ENCODE assay signal across 15 mouse cellular contexts in genomic region chr9:107718781-107719540, GRCm38 (mm10). TPM values are rescaled to one million over a fixed set of nuclear protein-coding genes. Genes with fewer than 3 reads are reported as not detected.
DNase-seq lines count a peak whose midpoint lies in the region; ATAC-seq lines count a peak whose summit lies in the region.
"Had no signal": no experiment of that assay in that cellular context is flagged by ENCODE, and none has a peak within 500 bp of the region (broad histone marks: within the 10 kb centered on the region; RNA-seq: fewer than 3 reads in every experiment).

No protein-coding gene starts in this region.

- no peaks in the 10 kb centered on the region for H3K36me3 ChIP-seq in midbrain, embryonic 10.5 days
- H3K36me3 ChIP-seq in midbrain, embryonic 11.5 days (ENCODE audit: control insufficient read depth, insufficient read depth, low read length) = no peaks in the 10 kb centered on the region
- no peaks in the 10 kb centered on the region for H3K36me3 ChIP-seq in limb, embryonic 10.5 days
- no peaks in the 10 kb centered on the region for H3K36me3 ChIP-seq in kidney, embryonic 15.5 days
- H3K36me3 ChIP-seq: heart, embryonic 15.5 days; hindbrain, embryonic 10.5 days; midbrain, embryonic 12.5 days had no signal

- 88% methylated on average over 10 of the region's 10 CpGs for WGBS in midbrain, embryonic 10.5 days
- 86% methylated on average over 10 of the region's 10 CpGs for WGBS in midbrain, embryonic 11.5 days
- 84% methylated on average over 10 of the region's 10 CpGs for WGBS in limb, embryonic 10.5 days
- 80% methylated on average over 10 of the region's 10 CpGs for WGBS in kidney, embryonic 15.5 days

- H3K27ac ChIP-seq in midbrain, embryonic 10.5 days (replicated peaks) = 0 out of 2 replicates have a peak overlapping the region, but pooled peaks have one; percentile 3
- no peak overlapping the region for H3K27ac ChIP-seq in midbrain, embryonic 11.5 days (ENCODE audit: low read depth, low read length)
- H3K27ac ChIP-seq in limb, embryonic 10.5 days = peak overlapping the region; percentile 64; the same call in 1 of the 2 replicates
- H3K27ac ChIP-seq in kidney, embryonic 15.5 days = no peak overlapping the region; the same call in 1 of the 2 replicates
- H3K27ac ChIP-seq: heart, embryonic 15.5 days; hindbrain, embryonic 10.5 days; midbrain, embryonic 12.5 days had no signal

- DNase-seq in midbrain, embryonic 10.5 days (ENCODE audit: low spot score) = no peak
- DNase-seq in midbrain, embryonic 11.5 days (ENCODE audit: low spot score, missing footprints) = no peak
- DNase-seq in limb, embryonic 10.5 days (ENCODE audit: low spot score) = no peak
- peak; percentile 61 for DNase-seq in lung, postnatal 25 days (ENCODE audit: low spot score)
- DNase-seq in urinary bladder, adult 2 months (ENCODE audit: low spot score) = no peak
- no peak for DNase-seq in cerebellum, adult 11 months
- DNase-seq: heart, adult 11 months; kidney, adult 9 months had no signal

- ATAC-seq in midbrain, embryonic 11.5 days (ENCODE audit: low FRiP score) = no peak
- ATAC-seq in kidney, embryonic 15.5 days (replicated peaks; ENCODE audit: low FRiP score) = no peak
- ATAC-seq: forebrain, embryonic 16.5 days; Patski had no signal

- no peaks in the 10 kb centered on the region for H3K9me3 ChIP-seq in midbrain, embryonic 10.5 days (replicated peaks)
- no peaks in the 10 kb centered on the region for H3K9me3 ChIP-seq in midbrain, embryonic 11.5 days (ENCODE audit: control insufficient read depth, low read length)
- no peaks in the 10 kb centered on the region for H3K9me3 ChIP-seq in limb, embryonic 10.5 days (replicated peaks)
- no peaks in the 10 kb centered on the region for H3K9me3 ChIP-seq in kidney, embryonic 15.5 days (replicated peaks)
- H3K9me3 ChIP-seq: heart, embryonic 15.5 days; hindbrain, embryonic 10.5 days; midbrain, embryonic 12.5 days had no signal

- H3K27me3 ChIP-seq in midbrain, embryonic 10.5 days (ENCODE audit: low read depth, poor library complexity, severe bottlenecking) = peaks cover 45% of the 10 kb centered on the region
- no peaks in the 10 kb centered on the region for H3K27me3 ChIP-seq in midbrain, embryonic 11.5 days (ENCODE audit: control insufficient read depth, insufficient read depth, low read length)
- H3K27me3 ChIP-seq in limb, embryonic 10.5 days (ENCODE audit: low read depth, poor library complexity, severe bottlenecking) = no peaks in the 10 kb centered on the region
- no peaks in the 10 kb centered on the region for H3K27me3 ChIP-seq in kidney, embryonic 15.5 days
- H3K27me3 ChIP-seq: Patski had no signal

- no peak overlapping the region for H3K4me2 ChIP-seq in midbrain, embryonic 11.5 days
- H3K4me2 ChIP-seq in kidney, embryonic 15.5 days = no peak overlapping the region
- H3K4me2 ChIP-seq: heart, embryonic 15.5 days; liver, embryonic 11.5 days; midbrain, embryonic 12.5 days had no signal

- peaks cover 56% of the 10 kb centered on the region for H3K4me1 ChIP-seq in midbrain, embryonic 10.5 days
- peaks cover 25% of the 10 kb centered on the region for H3K4me1 ChIP-seq in midbrain, embryonic 11.5 days (ENCODE audit: control insufficient read depth, insufficient read depth, low read length)
- peaks cover 80% of the 10 kb centered on the region for H3K4me1 ChIP-seq in limb, embryonic 10.5 days
- H3K4me1 ChIP-seq in kidney, embryonic 15.5 days = peaks cover 71% of the 10 kb centered on the region

- no peak overlapping the region for H3K4me3 ChIP-seq in midbrain, embryonic 10.5 days
- no peak overlapping the region for H3K4me3 ChIP-seq in midbrain, embryonic 11.5 days (ENCODE audit: low read depth, low read length)
- H3K4me3 ChIP-seq in limb, embryonic 10.5 days = no peak overlapping the region
- H3K4me3 ChIP-seq in kidney, embryonic 15.5 days (replicated peaks) = no peak overlapping the region
- H3K4me3 ChIP-seq: heart, embryonic 15.5 days; hindbrain, embryonic 10.5 days; midbrain, embryonic 12.5 days had no signal

- no peak overlapping the region for H3K9ac ChIP-seq in midbrain, embryonic 11.5 days (ENCODE audit: low read length)
- no peak overlapping the region for H3K9ac ChIP-seq in kidney, embryonic 15.5 days
- H3K9ac ChIP-seq: heart, embryonic 15.5 days; midbrain, embryonic 12.5 days had no signal

RNA-seq across cellular contexts. Expression of gene Sema3f, which starts 8.7 kb away (rescaled TPM):
- polyA plus RNA-seq in midbrain, embryonic 10.5 days (2016; fragmentation: Nextera tagmentation; extraction: Ambion mirVana) = 14.9 and 17.2 TPM in 2 replicates
- 9.6 and 11.9 TPM in 2 replicates for polyA plus RNA-seq in midbrain, embryonic 11.5 days (2014; fragmentation: Nextera tagmentation; extraction: Ambion mirVana)
- 31.7 and 33.6 TPM in 2 replicates for polyA plus RNA-seq in limb, embryonic 10.5 days (2016; fragmentation: Nextera tagmentation; extraction: Ambion mirVana)
- polyA plus RNA-seq in kidney, embryonic 15.5 days (2015; fragmentation: Nextera tagmentation; extraction: Ambion mirVana) = 21.3 and 23.9 TPM in 2 replicates
- polyA plus RNA-seq in urinary bladder, adult 2 months (2012; rRNA removed) = 110 and 111 TPM in 2 replicates

RNA-seq across cellular contexts. Expression of gene Gnat1, which starts 39.4 kb away (rescaled TPM):
- 3.2 and 3.6 TPM in 2 replicates for polyA plus RNA-seq in midbrain, embryonic 10.5 days (2016; fragmentation: Nextera tagmentation; extraction: Ambion mirVana)
- 1.1 and 1.4 TPM in 2 replicates for polyA plus RNA-seq in midbrain, embryonic 11.5 days (2014; fragmentation: Nextera tagmentation; extraction: Ambion mirVana)
- polyA plus RNA-seq in limb, embryonic 10.5 days (2016; fragmentation: Nextera tagmentation; extraction: Ambion mirVana) = 2.6 and 3.3 TPM in 2 replicates
- polyA plus RNA-seq in kidney, embryonic 15.5 days (2015; fragmentation: Nextera tagmentation; extraction: Ambion mirVana) = 3.9 and 4.6 TPM in 2 replicates
- polyA plus RNA-seq in urinary bladder, adult 2 months (2012; rRNA removed) = 0.06 TPM in 1 of 2 replicates, not detected in the other

RNA-seq across cellular contexts. Expression of gene Slc38a3, which starts 49.6 kb away (rescaled TPM):
- 9.3 and 11.6 TPM in 2 replicates for polyA plus RNA-seq in midbrain, embryonic 10.5 days (2016; fragmentation: Nextera tagmentation; extraction: Ambion mirVana)
- 11.2 and 11.7 TPM in 2 replicates for polyA plus RNA-seq in midbrain, embryonic 11.5 days (2014; fragmentation: Nextera tagmentation; extraction: Ambion mirVana)
- polyA plus RNA-seq in limb, embryonic 10.5 days (2016; fragmentation: Nextera tagmentation; extraction: Ambion mirVana) = 3.9 and 4.3 TPM in 2 replicates
- 7.1 and 8.1 TPM in 2 replicates for polyA plus RNA-seq in kidney, embryonic 15.5 days (2015; fragmentation: Nextera tagmentation; extraction: Ambion mirVana)
- polyA plus RNA-seq in urinary bladder, adult 2 months (2012; rRNA removed) = 0.44 and 0.45 TPM in 2 replicates

RNA-seq across cellular contexts. Expression of gene Rbm5, which starts 51.8 kb away (rescaled TPM):
- 200 and 220 TPM in 2 replicates for polyA plus RNA-seq in midbrain, embryonic 10.5 days (2016; fragmentation: Nextera tagmentation; extraction: Ambion mirVana)
- 186 and 191 TPM in 2 replicates for polyA plus RNA-seq in midbrain, embryonic 11.5 days (2014; fragmentation: Nextera tagmentation; extraction: Ambion mirVana)
- polyA plus RNA-seq in limb, embryonic 10.5 days (2016; fragmentation: Nextera tagmentation; extraction: Ambion mirVana) = 164 and 214 TPM in 2 replicates
- 194 and 207 TPM in 2 replicates for polyA plus RNA-seq in kidney, embryonic 15.5 days (2015; fragmentation: Nextera tagmentation; extraction: Ambion mirVana)
- 105 and 116 TPM in 2 replicates for polyA plus RNA-seq in urinary bladder, adult 2 months (2012; rRNA removed)

Comparison
In these comparisons a context has a peak if more than half of its experiments do, and no peak if none do; other contexts are left out.
1. H3K27ac ChIP-seq: peak in midbrain, embryonic 10.5 days (single experiment) and limb, embryonic 10.5 days (single experiment); none in midbrain, embryonic 11.5 days (single experiment) and kidney, embryonic 15.5 days (single experiment).